Comparison of ENCODE assay signal across 7 mouse cellular contexts in genomic region chr14:99099267-99099966, GRCm38 (mm10). TPM values are rescaled to one million over a fixed set of nuclear protein-coding genes. Genes with fewer than 3 reads are reported as not detected.
DNase-seq lines count a peak whose midpoint lies in the region; ATAC-seq lines count a peak whose summit lies in the region.

Gene Pibf1, plus strand, starts transcription at chr14:99099424.
Gene Dis3, minus strand, starts transcription at chr14:99099770.

- H3K27me3 ChIP-seq in embryonic facial prominence, embryonic 11.5 days (ENCODE audit: control insufficient read depth, insufficient read depth, low read length): no peaks in the 10 kb centered on the region
- H3K27me3 ChIP-seq in limb, embryonic 10.5 days (ENCODE audit: low read depth, poor library complexity, severe bottlenecking): no peaks in the 10 kb centered on the region
- H3K27me3 ChIP-seq in midbrain, embryonic 13.5 days: no peaks in the 10 kb centered on the region

- DNase-seq in adrenal gland, postnatal 14 days: peak; percentile 99
- DNase-seq in embryonic facial prominence, embryonic 11.5 days (ENCODE audit: low spot score): peak; percentile 99
- peak; percentile 98 for DNase-seq in kidney, adult 11 months
- DNase-seq in limb, embryonic 10.5 days (ENCODE audit: low spot score): peak; percentile 98
- DNase-seq in spleen, adult 12 weeks (ENCODE audit: low spot score): peak; percentile 99

- H3K4me3 ChIP-seq in embryonic facial prominence, embryonic 11.5 days (ENCODE audit: low read depth, low read length): peak within 1 kb of the TSS; percentile 93
- peak within 1 kb of the TSS; percentile 98 for H3K4me3 ChIP-seq in limb, embryonic 10.5 days
- H3K4me3 ChIP-seq in midbrain, embryonic 13.5 days (replicated peaks): peak within 1 kb of the TSS; percentile 93

- peak within 1 kb of the TSS; percentile 59 for H3K27ac ChIP-seq in embryonic facial prominence, embryonic 11.5 days (replicated peaks; ENCODE audit: low read depth, low read length)
- H3K27ac ChIP-seq in limb, embryonic 10.5 days: peak within 1 kb of the TSS; percentile 95
- H3K27ac ChIP-seq in midbrain, embryonic 13.5 days: peak within 1 kb of the TSS; percentile 89

- peak; percentile 99 for ATAC-seq in embryonic facial prominence, embryonic 11.5 days (replicated peaks; ENCODE audit: insufficient number of reproducible peaks, low FRiP score, low TSS enrichment, low read depth)
- ATAC-seq in granulocyte monocyte progenitor cell, adult 5-6 weeks (replicated peaks; ENCODE audit: poor library complexity, severe bottlenecking): peak; percentile 94
- ATAC-seq in midbrain, embryonic 13.5 days: peak; percentile 99

- under 1% methylated on average over 73 of the region's 73 CpGs for WGBS in embryonic facial prominence, embryonic 11.5 days
- WGBS in limb, embryonic 10.5 days: under 1% methylated on average over 73 of the region's 73 CpGs
- under 1% methylated on average over 73 of the region's 73 CpGs for WGBS in midbrain, embryonic 13.5 days

- H3K4me1 ChIP-seq in embryonic facial prominence, embryonic 11.5 days (ENCODE audit: control insufficient read depth, insufficient read depth, low read length): no peaks in the 10 kb centered on the region; the same call in 1 of the 2 replicates
- H3K4me1 ChIP-seq in limb, embryonic 10.5 days: peaks cover 10% of the 10 kb centered on the region
- peaks cover 18% of the 10 kb centered on the region for H3K4me1 ChIP-seq in midbrain, embryonic 13.5 days (replicated peaks)

- H3K9ac ChIP-seq in embryonic facial prominence, embryonic 11.5 days (replicated peaks; ENCODE audit: low read length): peak within 1 kb of the TSS; percentile 94
- peak within 1 kb of the TSS; percentile 91 for H3K9ac ChIP-seq in midbrain, embryonic 13.5 days (replicated peaks)

- no peaks in the 10 kb centered on the region for H3K9me3 ChIP-seq in embryonic facial prominence, embryonic 11.5 days (replicated peaks; ENCODE audit: control insufficient read depth, low read length)
- no peaks in the 10 kb centered on the region for H3K9me3 ChIP-seq in limb, embryonic 10.5 days (replicated peaks)
- no peaks in the 10 kb centered on the region for H3K9me3 ChIP-seq in midbrain, embryonic 13.5 days

- H3K4me2 ChIP-seq in embryonic facial prominence, embryonic 11.5 days (ENCODE audit: low read depth, low read length): peak within 1 kb of the TSS; percentile 63
- H3K4me2 ChIP-seq in midbrain, embryonic 13.5 days (replicated peaks): peak within 1 kb of the TSS; percentile 83

- no peaks in the 10 kb centered on the region; the same call in none of the 2 replicates for H3K36me3 ChIP-seq in embryonic facial prominence, embryonic 11.5 days (replicated peaks; ENCODE audit: control insufficient read depth, insufficient read depth, low read depth, low read length)
- H3K36me3 ChIP-seq in limb, embryonic 10.5 days: peaks cover 69% of the 10 kb centered on the region
- peaks cover 54% of the 10 kb centered on the region for H3K36me3 ChIP-seq in midbrain, embryonic 13.5 days

RNA-seq across cellular contexts. Expression of gene Pibf1, which starts in this region (rescaled TPM):
- 10.2 and 11.8 TPM in 2 replicates for total RNA-seq in adrenal gland, postnatal 14 days (2021)
- polyA plus RNA-seq in embryonic facial prominence, embryonic 11.5 days (2014; fragmentation: Nextera tagmentation; extraction: Ambion mirVana): 26.8 and 28.1 TPM in 2 replicates
- 15.2 and 28.1 TPM in 2 replicates for total RNA-seq in granulocyte monocyte progenitor cell, adult 5-6 weeks (2014; fragmentation: Nextera tagmentation)
- 31.3 and 41.3 TPM in 2 replicates for total RNA-seq in granulocyte monocyte progenitor cell, adult 5-6 weeks (2017)
- polyA plus RNA-seq in limb, embryonic 10.5 days (2016; fragmentation: Nextera tagmentation; extraction: Ambion mirVana): 20.1 and 21.7 TPM in 2 replicates
- 19.7 and 21.2 TPM in 2 replicates for polyA plus RNA-seq in midbrain, embryonic 13.5 days (2015; fragmentation: Nextera tagmentation; extraction: Ambion mirVana)

RNA-seq across cellular contexts. Expression of gene Dis3, which starts in this region (rescaled TPM):
- total RNA-seq in adrenal gland, postnatal 14 days (2021): 27.5 and 31.9 TPM in 2 replicates
- polyA plus RNA-seq in embryonic facial prominence, embryonic 11.5 days (2014; fragmentation: Nextera tagmentation; extraction: Ambion mirVana): 54.1 and 56.4 TPM in 2 replicates
- total RNA-seq in granulocyte monocyte progenitor cell, adult 5-6 weeks (2014; fragmentation: Nextera tagmentation): 33.9 and 35.4 TPM in 2 replicates
- 61.3 and 66.4 TPM in 2 replicates for total RNA-seq in granulocyte monocyte progenitor cell, adult 5-6 weeks (2017)
- polyA plus RNA-seq in limb, embryonic 10.5 days (2016; fragmentation: Nextera tagmentation; extraction: Ambion mirVana): 46.5 and 47.4 TPM in 2 replicates
- 25.9 and 27.7 TPM in 2 replicates for polyA plus RNA-seq in midbrain, embryonic 13.5 days (2015; fragmentation: Nextera tagmentation; extraction: Ambion mirVana)

Comparison
In these comparisons a context has a peak if more than half of its experiments do, and no peak if none do; other contexts are left out.
1. Peak in every context shown above with its lines: DNase-seq, ATAC-seq, H3K4me3 ChIP-seq and H3K27ac ChIP-seq.